Mouse (Mus musculus) hindbrain, embryonic 16.5 days (tissue): Measurements from ENCODE around the gene Apc2. TPM values are rescaled to one million over a fixed set of nuclear protein-coding genes. Genes with fewer than 3 reads are reported as not detected.

Experiments used
- ATAC-seq: fragments of 200-750 bp; cut with Nextera tagmentation; 2 replicates; pipeline ENCODE4 v1.8.0; 2017; ENCODE audit warnings: moderate TSS enrichment, moderate library complexity
- H3K27ac ChIP-seq: fragments of 300-500 bp; sonication (generic); 2 replicates; pipeline ENCODE4 v1.5.1; 2014; ENCODE audit warnings: low read depth, mild to moderate bottlenecking, control low read depth, low read length, moderate library complexity
- H3K27me3 ChIP-seq: fragments of 300-500 bp; sonication (generic); replicated peaks from 2 replicates; pipeline ENCODE4 v1.6.1; 2014; ENCODE audit warnings: low read length; ENCODE audit not compliant: control insufficient read depth, insufficient read depth
- H3K36me3 ChIP-seq: fragments of 300-500 bp; sonication (generic); 2 replicates; pipeline ENCODE4 v1.6.1; 2014; ENCODE audit warnings: mild to moderate bottlenecking, low read length, moderate library complexity, mixed read lengths; ENCODE audit not compliant: control insufficient read depth, insufficient read depth
- H3K4me1 ChIP-seq: fragments of 300-500 bp; sonication (generic); 2 replicates; pipeline ENCODE4 v1.6.1; 2014; ENCODE audit warnings: low read depth, low read length; ENCODE audit not compliant: control insufficient read depth, insufficient read depth
- H3K4me2 ChIP-seq: fragments of 300-500 bp; sonication (generic); 2 replicates; pipeline ENCODE4 v1.6.1; 2014; ENCODE audit warnings: mild to moderate bottlenecking, low read length, control low read depth, moderate library complexity
- H3K4me3 ChIP-seq: fragments of 300-500 bp; sonication (generic); 2 replicates; pipeline ENCODE4 v1.5.1; 2014; ENCODE audit warnings: mild to moderate bottlenecking, low read length, control low read depth, moderate library complexity
- H3K9ac ChIP-seq: fragments of 300-500 bp; sonication (generic); 2 replicates; pipeline ENCODE4 v1.6.1; 2014; ENCODE audit warnings: low read depth, mild to moderate bottlenecking, control low read depth, low read length, moderate library complexity
- H3K9me3 ChIP-seq: fragments of 300-500 bp; sonication (generic); 2 replicates; pipeline ENCODE4 v1.6.1; 2014; ENCODE audit warnings: mild to moderate bottlenecking, low read length, moderate library complexity; ENCODE audit not compliant: control insufficient read depth
- WGBS: fragments of 180-500 bp; shearing (Covaris S2); extraction: QIAGEN DNeasy Blood & Tissue Kit; methylation state at CpG from one replicate; pipeline ENCODE4 v1.1.7; 2014; 5-methylcytosine and 5-hydroxymethylcytosine counted together
- polyA plus RNA-seq: library from polyadenylated mRNA; unstranded; fragments of >200 nt; fragmentation: Nextera tagmentation; extraction: Ambion mirVana; gene quantifications from 2 replicates; pipeline ENCODE4 v1.2.1, GENCODE M21; 2015

Apc2 gene
- polyA plus RNA-seq, 1 experiment from 2014 or later = 139 TPM

DNA sequence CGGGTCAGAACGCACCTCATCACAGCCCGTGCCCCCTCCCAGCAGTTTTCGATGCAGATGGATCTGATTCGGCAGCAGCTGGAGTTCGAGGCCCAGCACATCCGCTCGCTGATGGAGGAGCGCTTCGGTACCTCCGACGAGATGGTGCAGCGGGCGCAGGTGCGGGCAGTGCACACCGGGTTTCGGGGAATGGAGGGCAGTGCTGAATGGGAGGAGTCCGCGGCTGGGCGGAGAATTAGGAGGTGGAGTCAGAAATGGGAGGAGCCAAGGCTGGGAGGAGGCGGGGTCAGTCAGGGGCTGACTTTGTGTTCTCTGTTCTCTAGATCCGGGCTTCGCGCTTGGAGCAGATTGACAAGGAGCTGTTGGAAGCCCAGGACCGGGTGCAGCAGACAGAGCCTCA, 9.1 kb downstream of the Apc2 start:
- H3K27ac ChIP-seq = no peak overlapping the region
- WGBS = 28% methylated on average over 25 of the region's 25 CpGs
- H3K9ac ChIP-seq = peak overlapping the region; percentile 45; the same call in 1 of the 2 replicates
- peaks cover 36% of the 10 kb centered on the region for H3K4me1 ChIP-seq
- H3K9me3 ChIP-seq = no peaks in the 10 kb centered on the region
- peak overlapping the region; percentile 31 for H3K4me2 ChIP-seq
- H3K36me3 ChIP-seq = peaks cover 50% of the 10 kb centered on the region
- ATAC-seq = no peak
- no peak overlapping the region for H3K4me3 ChIP-seq
- no peaks in the 10 kb centered on the region for H3K27me3 ChIP-seq

DNA sequence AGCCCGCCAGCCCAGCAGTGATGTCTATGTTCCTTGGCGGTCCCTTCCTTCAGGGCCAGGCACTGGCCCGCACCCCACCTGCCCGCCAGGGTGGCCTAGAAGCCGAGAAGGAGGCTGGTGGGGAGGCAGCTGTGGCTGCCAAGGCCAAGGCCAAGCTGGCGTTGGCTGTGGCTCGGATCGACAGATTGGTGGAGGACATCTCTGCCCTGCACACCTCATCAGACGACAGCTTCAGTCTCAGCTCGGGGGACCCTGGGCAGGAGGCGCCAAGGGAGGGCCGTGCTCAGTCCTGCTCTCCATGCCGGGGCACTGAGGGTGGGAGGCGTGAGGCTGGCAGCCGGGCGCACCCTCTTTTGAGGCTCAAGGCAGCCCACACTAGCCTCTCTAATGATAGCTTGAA, 15.8 kb downstream of the Apc2 start:
- Histone ChIP-seq H3K9me3 (no peaks in the 10 kb centered on the region), H3K36me3 (peaks cover 92% of the 10 kb centered on the region), H3K4me3 (no peak overlapping the region), H3K27me3 (no peaks in the 10 kb centered on the region), H3K27ac (no peak overlapping the region), H3K4me1 (peaks cover 4% of the 10 kb centered on the region; the same call in 1 of the 2 replicates), H3K4me2 (no peak overlapping the region), H3K9ac (no peak overlapping the region)
- no peak for ATAC-seq
- 80% methylated on average over 16 of the region's 16 CpGs for whole genome bisulfite sequencing

DNA sequence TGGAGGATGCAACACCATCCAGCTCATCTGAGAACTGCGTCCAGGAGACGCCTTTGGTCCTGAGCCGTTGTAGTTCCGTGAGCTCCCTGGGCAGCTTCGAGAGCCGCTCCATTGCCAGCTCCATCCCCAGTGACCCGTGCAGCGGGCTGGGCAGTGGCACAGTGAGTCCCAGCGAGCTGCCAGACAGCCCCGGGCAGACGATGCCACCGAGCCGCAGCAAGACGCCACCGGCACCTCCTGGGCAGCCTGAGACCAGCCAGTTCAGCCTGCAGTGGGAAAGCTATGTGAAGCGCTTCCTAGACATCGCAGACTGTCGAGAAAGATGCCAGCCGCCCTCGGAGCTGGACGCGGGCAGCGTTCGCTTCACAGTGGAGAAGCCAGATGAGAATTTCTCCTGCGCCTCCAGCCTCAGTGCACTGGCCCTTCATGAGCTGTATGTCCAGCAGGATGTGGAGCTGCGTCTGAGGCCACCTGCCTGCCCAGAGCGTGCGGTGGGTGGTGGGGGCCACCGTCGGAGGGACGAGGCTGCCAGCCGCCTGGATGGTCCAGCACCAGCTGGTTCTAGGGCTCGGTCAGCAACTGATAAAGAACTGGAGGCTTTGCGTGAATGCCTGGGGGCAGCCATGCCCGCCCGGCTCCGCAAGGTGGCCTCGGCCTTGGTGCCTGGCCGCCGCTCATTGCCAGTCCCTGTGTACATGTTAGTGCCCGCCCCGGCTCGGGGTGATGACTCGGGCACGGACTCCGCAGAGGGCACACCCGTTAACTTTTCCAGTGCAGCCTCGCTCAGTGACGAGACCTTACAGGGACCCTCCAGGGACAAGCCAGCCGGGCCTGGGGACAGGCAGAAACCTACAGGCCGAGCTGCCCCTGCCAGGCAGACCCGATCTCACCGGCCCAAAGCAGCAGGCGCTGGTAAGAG, 17.1 kb downstream of the Apc2 start:
- H3K9ac ChIP-seq = 0 out of 2 replicates have a peak overlapping the region, but pooled peaks have one; percentile 13
- no peak overlapping the region for H3K4me2 ChIP-seq
- no peak overlapping the region; the same call in 1 of the 2 replicates for H3K4me3 ChIP-seq
- H3K27me3 ChIP-seq = no peaks in the 10 kb centered on the region
- H3K27ac ChIP-seq = no peak overlapping the region
- peaks cover 91% of the 10 kb centered on the region for H3K36me3 ChIP-seq
- H3K4me1 ChIP-seq = peaks cover 4% of the 10 kb centered on the region; the same call in 1 of the 2 replicates
- WGBS = 69% methylated on average over 53 of the region's 54 CpGs
- ATAC-seq = no peak
- H3K9me3 ChIP-seq = no peaks in the 10 kb centered on the region

DNA sequence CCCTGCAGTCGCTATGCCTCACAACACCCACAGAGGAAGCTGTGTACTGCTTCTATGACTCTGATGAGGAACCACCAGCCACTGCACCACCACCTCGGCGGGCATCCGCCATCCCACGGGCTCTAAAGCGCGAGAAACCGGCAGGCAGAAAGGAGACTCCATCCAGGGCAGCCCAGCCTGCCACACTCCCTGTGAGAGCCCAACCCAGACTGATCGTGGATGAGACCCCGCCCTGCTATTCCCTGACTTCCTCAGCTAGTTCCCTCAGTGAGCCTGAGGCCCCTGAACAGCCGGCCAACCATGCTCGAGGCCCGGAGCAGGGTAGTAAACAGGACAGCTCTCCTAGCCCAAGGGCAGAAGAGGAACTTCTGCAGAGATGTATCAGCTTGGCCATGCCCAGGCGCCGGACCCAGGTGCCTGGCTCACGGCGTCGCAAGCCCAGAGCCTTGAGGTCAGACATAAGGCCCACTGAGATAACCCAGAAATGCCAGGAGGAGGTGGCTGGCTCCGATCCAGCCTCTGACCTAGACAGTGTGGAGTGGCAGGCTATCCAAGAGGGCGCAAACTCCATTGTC, 17.9 kb downstream of the Apc2 start:
- no peaks in the 10 kb centered on the region for H3K27me3 ChIP-seq
- WGBS = 54% methylated on average over 20 of the region's 20 CpGs
- H3K4me2 ChIP-seq = no peak overlapping the region
- no peaks in the 10 kb centered on the region for H3K9me3 ChIP-seq
- peaks cover 84% of the 10 kb centered on the region for H3K36me3 ChIP-seq
- H3K4me1 ChIP-seq = peaks cover 4% of the 10 kb centered on the region; the same call in 1 of the 2 replicates
- ATAC-seq = no peak
- no peak overlapping the region for H3K27ac ChIP-seq
- H3K4me3 ChIP-seq = no peak overlapping the region
- peak overlapping the region; percentile 11; the same call in 1 of the 2 replicates for H3K9ac ChIP-seq

DNA sequence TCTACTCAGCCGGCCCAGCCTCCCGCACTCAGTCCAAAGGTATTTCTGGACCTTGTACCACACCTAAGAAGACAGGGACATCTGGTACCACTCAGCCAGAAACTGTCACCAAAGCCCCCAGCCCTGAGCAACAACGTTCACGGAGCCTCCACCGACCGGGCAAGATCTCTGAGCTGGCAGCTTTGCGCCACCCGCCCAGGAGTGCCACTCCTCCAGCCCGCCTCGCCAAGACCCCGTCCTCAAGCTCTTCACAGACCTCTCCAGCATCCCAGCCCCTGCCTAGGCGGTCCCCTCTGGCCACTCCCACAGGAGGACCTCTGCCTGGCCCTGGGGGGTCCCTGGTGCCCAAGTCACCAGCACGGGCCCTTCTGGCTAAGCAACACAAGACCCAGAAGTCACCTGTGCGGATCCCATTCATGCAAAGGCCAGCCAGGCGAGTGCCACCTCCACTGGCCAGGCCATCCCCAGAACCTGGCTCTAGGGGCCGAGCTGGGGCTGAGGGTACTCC, 18.8 kb downstream of the Apc2 start:
- WGBS = 57% methylated on average over 16 of the region's 16 CpGs
- no peak overlapping the region for H3K27ac ChIP-seq
- no peaks in the 10 kb centered on the region for H3K27me3 ChIP-seq
- peaks cover 8% of the 10 kb centered on the region for H3K4me1 ChIP-seq
- no peak for ATAC-seq
- H3K9me3 ChIP-seq = no peaks in the 10 kb centered on the region
- no peak overlapping the region for H3K4me3 ChIP-seq
- H3K36me3 ChIP-seq = peaks cover 76% of the 10 kb centered on the region
- no peak overlapping the region for H3K9ac ChIP-seq
- no peak overlapping the region for H3K4me2 ChIP-seq

DNA sequence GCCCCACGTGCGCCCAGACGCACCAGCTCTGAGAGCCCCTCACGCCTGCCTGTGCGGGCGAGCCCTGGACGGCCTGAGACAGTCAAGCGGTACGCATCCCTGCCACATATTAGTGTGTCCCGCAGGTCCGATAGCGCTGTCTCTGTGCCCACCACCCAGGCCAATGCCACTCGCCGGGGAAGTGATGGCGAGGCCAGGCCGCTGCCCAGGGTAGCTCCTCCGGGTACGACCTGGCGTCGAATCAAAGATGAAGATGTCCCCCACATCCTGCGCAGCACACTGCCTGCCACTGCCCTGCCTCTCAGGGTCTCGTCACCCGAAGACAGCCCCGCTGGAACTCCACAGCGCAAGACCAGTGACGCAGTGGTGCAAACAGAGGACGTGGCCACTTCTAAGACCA, 19.5 kb downstream of the Apc2 start:
- Histone ChIP-seq H3K27me3 (no peaks in the 10 kb centered on the region), H3K4me2 (no peak overlapping the region), H3K4me1 (peaks cover 13% of the 10 kb centered on the region), H3K9me3 (no peaks in the 10 kb centered on the region), H3K27ac (no peak overlapping the region), H3K4me3 (no peak overlapping the region), H3K9ac (no peak overlapping the region), H3K36me3 (peaks cover 73% of the 10 kb centered on the region)
- WGBS = 55% methylated on average over 27 of the region's 27 CpGs
- no peak for ATAC-seq

DNA sequence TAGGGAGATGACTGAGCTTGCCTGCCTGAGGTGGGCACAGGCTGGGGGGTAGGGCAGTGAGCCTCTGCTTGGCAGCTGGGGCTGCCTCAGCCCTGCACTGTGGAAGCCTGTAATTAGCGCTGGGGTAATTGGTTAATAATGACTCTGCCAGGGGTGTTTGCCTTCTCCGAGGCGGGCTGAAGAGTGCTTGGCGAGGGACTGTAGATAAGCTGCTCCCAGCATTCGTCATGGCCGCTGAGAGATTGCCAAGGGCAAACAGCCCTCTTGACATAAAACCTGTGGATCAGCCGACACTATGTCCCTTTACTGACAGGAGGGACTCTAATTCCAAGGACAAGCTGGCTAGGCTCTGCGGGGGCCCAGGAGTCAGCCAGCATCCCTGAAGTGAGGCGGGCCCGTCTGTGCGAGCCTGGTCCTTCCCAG, 20.6 kb downstream of the Apc2 start:
- 28% methylated on average over 11 of the region's 11 CpGs for WGBS
- Histone ChIP-seq H3K27me3 (no peaks in the 10 kb centered on the region), H3K9ac (no peak overlapping the region), H3K9me3 (no peaks in the 10 kb centered on the region), H3K27ac (peak overlapping the region; percentile 54), H3K4me2 (no peak overlapping the region), H3K4me1 (peaks cover 13% of the 10 kb centered on the region), H3K4me3 (no peak overlapping the region), H3K36me3 (peaks cover 63% of the 10 kb centered on the region)
- ATAC-seq = no peak

DNA sequence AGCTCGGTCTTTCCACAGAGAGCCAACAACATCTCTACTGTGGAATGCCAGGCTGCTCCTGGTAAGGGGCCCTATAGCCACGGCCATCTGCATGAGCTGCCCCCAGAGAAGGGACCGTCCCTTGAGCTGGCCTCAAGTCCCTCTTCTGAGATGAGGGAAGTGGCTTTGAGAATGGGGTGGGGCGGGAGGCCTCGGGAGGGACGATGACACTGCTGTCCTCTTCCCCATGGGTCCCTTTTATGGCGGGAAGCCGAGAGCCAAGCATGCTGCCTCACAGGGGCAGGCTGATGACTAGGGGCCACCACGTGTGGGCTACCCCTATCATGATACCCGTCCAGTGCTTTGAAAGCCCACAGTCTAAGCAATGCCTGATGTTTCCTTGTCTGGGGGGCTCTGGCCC, 21.2 kb downstream of the Apc2 start:
- H3K4me2 ChIP-seq = no peak overlapping the region
- H3K27ac ChIP-seq = no peak overlapping the region
- peaks cover 56% of the 10 kb centered on the region for H3K36me3 ChIP-seq
- ATAC-seq = no peak
- no peaks in the 10 kb centered on the region for H3K27me3 ChIP-seq
- no peak overlapping the region for H3K4me3 ChIP-seq
- H3K9ac ChIP-seq = no peak overlapping the region
- no peaks in the 10 kb centered on the region for H3K9me3 ChIP-seq
- H3K4me1 ChIP-seq = peaks cover 13% of the 10 kb centered on the region
- 53% methylated on average over 9 of the region's 10 CpGs for WGBS

DNA sequence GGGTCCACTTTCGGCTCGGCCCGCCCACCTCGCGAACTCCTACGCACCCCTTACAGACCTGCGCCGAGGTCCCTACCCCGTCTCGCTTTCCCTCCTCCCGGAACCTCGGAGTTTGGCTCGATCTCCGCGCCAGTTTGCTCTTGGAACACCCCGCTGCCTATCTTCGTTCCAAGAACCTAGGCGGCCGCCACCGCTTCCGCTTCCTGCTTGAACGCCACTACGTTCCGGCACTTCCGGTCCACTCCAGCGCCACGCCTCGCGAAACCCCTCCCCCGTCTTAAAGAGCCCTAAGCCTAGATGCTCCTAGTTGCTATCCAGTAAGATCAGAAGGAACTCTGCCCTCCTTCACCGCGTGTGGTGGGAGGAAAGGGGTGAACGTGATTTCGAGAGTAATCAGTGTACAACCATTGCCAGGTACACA, 24.6 kb downstream of the Apc2 start, which contains the start of gene 2310011J03Rik:
Gene 2310011J03Rik, minus strand, starts transcription at position 198 of the 421 bp plus-strand sequence.
- Histone ChIP-seq H3K9me3 (no peaks in the 10 kb centered on the region), H3K4me2 (peak within 1 kb of the TSS; percentile 98), H3K4me3 (peak within 1 kb of the TSS; percentile 78), H3K4me1 (peaks cover 19% of the 10 kb centered on the region), H3K9ac (peak within 1 kb of the TSS; percentile 75), H3K36me3 (peaks cover 24% of the 10 kb centered on the region), H3K27me3 (no peaks in the 10 kb centered on the region), H3K27ac (peak within 1 kb of the TSS; percentile 75)
- ATAC-seq = peak; percentile 65
- under 1% methylated on average over 34 of the region's 34 CpGs for WGBS
